Mouse (Mus musculus) left cerebral cortex, postnatal 36 days (tissue): ENCODE results near the gene Csnk2a2. TPM values are rescaled to one million over a fixed set of nuclear protein-coding genes. Genes with fewer than 3 reads are reported as not detected.

Experiments
- DNase-seq, 2 experiments: peaks; one replicate each; pipeline ENCODE4 v3.0.0; 2021 to 2022; ENCODE audit warnings: low spot score in 2 of 2, mixed read lengths in 1 of 2
- intact Hi-C: fragments of 180-260 bp; cut with DNase I; formaldehyde crosslinking; loops from one replicate; pipeline ENCODE4 v1.15.1; 2025
- total RNA-seq, 2 experiments: library from RNA; stranded (reverse); gene quantifications; 2 replicates each; pipeline ENCODE4 v1.2.3; 2021

Csnk2a2 gene
- total RNA-seq, 2 experiments from 2014 or later, result 77.7 to 90.3 TPM

GRCm38 (mm10) chr8:95492057-95492456 is 2.2 kb upstream of the Csnk2a2 start:
- DNase-seq, result peak in 1 of 2 experiments; percentile 14
- intact Hi-C loops, result no loop called here

DNA sequence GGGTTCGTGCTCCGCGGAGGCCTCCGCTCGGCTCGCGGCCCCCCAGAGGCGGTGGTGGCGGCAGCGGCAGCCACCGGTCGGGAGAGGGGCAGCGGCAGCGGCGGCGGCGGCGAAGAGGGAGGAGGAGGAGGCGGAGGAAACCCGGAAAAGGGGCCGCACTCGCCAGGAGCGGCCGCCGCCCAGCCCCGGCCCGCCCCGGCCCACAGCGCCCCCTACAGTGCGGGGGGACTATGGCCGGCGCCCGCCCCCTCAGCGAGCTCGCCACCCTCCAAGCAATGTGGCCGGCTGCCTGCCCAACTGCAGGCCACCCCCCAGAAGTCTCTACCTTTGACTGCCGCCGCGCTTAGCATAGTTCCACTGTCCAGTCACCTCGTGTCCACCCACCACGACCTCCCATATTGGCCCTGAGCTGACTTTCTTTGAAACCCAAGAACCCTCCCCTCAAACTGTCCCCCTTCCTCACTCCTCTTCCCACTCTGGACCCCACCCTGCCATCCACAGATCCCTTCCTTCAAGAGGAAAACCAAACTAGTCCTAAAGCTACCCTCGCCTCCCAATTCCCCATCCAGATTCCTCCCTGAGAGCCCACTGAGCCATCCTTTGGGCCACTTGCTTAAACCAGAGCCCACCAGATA is 1.0 kb downstream of the Csnk2a2 start:
- peak; percentile 80 to 90 for DNase-seq
- intact Hi-C loops, result loop anchor here (5.0 to 10.0 kb wide), 3 partner anchors 43 to 256 kb away; partner anchors contain the start of gene Ccdc113

- DNase-seq, result no peak
- intact Hi-C loops, result loop anchor here (5.0 to 10.0 kb wide), 3 partner anchors 44 to 257 kb away; partner anchors contain the start of gene Ccdc113
Measured at GRCm38 (mm10) chr8:95487800-95488697, 1.8 kb downstream of the Csnk2a2 start.

- DNase-seq, result no peak
- intact Hi-C loops, result no loop called here
Measured at GRCm38 (mm10) chr8:95470008-95470407, 19.8 kb downstream of the Csnk2a2 start.

DNA sequence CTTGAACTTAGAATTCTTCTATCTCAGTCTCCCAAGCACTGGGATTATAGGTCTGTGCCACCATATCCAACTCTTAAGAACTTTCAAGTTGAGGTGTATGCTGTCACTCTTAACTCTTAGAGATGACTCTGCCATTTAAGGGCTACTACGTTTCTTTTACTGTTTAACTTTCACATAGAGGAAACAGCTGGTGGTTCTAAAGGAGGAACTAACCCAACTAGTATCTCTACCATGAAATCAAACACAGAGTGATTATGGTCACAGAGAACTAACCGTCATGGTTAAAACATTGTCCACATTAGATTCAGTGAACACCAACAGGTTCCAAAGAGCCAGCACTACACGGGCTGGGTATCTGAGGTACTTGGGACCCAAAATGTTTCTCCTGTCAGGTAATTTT is 20.8 kb downstream of the Csnk2a2 start:
- DNase-seq, result no peak
- intact Hi-C loops, result no loop called here

- intact Hi-C loops, result no loop called here
- DNase-seq, result no peak
Measured at GRCm38 (mm10) chr8:95466543-95466942, 23.3 kb downstream of the Csnk2a2 start.

- intact Hi-C loops, result no loop called here
- no peak for DNase-seq
Measured at GRCm38 (mm10) chr8:95452518-95452917, 37.3 kb downstream of the Csnk2a2 start.

GRCm38 (mm10) chr8:95450271-95450670 is 39.6 kb downstream of the Csnk2a2 start:
- intact Hi-C loops, result no loop called here
- no peak for DNase-seq

GRCm38 (mm10) chr8:95447661-95448060 is 42.2 kb downstream of the Csnk2a2 start:
- intact Hi-C loops, result no loop called here
- DNase-seq, result no peak

- intact Hi-C loops, result no loop called here
Measured at GRCm38 (mm10) chr8:95445042-95445441, 44.8 kb downstream of the Csnk2a2 start.

GRCm38 (mm10) chr8:95441491-95442039 is 48.3 kb downstream of the Csnk2a2 start:
- intact Hi-C loops, result no loop called here
- no peak for DNase-seq

More at GRCm38 (mm10) chr8:95445042-95445441, 44.8 kb downstream of the Csnk2a2 start:
- no peak for DNase-seq

DNA sequence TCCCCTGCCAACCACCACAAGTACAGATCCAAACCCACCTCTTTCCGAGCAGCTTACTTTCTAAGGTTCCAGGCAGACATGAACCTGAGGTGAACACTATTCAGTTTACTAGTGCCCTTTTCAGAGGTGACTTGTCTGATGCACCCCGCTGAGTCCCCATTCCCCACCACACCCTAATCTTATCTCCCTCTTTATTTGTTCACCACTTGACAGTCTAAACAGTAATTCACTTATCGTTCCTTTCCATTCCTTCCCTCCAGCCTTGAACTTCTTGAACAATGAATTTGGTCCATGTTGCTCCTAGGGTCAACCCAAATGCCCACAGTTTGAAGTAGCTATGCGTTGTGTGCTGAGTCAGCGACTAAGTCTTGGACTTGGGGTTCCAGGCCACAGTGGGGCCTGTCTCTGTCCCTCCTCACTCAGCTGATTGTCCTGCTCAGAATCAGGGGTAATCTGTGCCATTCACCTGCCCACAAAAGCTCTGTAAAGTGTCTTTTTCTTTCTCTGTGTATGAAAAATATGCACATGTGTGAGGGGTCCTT is 49.6 kb downstream of the Csnk2a2 start:
- no peak for DNase-seq
- intact Hi-C loops, result no loop called here

DNA sequence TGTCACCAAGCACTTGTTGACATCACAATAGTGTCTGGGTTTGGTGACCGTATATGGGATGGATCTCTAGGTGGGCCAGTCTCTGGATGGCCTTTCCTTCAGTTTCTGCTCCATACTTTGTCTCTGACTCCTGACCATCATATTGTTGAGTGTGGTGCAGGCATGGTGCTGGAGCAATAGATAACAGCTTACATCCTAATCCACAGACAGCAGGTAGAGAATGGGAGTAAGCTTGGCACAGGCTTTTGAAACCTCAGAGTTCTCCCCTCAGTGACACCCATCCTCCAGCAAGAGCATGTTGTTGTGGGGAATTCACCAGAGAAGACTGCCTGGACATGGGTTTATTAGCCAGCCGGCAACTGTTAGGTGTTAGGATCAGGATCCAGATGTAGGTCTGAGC is 50.4 kb downstream of the Csnk2a2 start:
- no peak for DNase-seq
- intact Hi-C loops, result no loop called here

DNA sequence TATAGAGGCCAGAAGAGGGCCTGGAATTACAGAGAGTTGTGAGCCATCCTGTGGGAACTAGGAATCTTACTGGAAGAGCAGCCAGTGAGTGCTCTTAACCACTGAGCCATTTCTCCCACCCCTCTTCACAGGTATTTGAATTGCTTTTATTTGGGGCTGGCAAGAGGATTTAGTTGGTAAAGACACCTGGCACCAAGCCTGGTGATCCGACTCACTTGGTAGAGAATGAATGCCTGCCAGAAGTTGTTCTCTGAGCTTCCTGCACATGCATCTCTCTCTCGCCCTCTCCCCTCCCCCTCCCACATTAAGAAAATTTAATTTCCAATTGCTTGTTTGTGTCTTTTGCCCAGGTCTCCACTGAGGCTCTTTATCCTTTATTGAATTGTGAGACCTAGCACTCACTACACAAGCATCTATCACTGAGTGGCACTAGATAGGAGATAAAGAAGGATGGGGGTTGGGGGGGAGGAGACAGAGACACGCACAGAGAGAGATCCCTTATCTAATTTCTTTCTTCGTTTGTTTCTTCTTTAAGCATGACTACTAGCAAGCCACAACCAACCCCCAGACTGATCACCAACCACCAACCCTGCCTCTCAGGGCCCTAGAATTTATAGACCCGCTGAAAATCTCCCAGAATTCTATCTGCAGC is 52.4 kb downstream of the Csnk2a2 start:
- intact Hi-C loops, result no loop called here
- no peak for DNase-seq

- intact Hi-C loops, result loop anchor here (2.0 kb wide), 1 partner anchor 89 kb away; no protein-coding TSS in a partner anchor
- no peak for DNase-seq
Measured at GRCm38 (mm10) chr8:95435930-95436329, 53.9 kb downstream of the Csnk2a2 start.

- intact Hi-C loops, result loop anchor here (2.0 kb wide), 1 partner anchor 89 kb away; no protein-coding TSS in a partner anchor
- DNase-seq, result no peak
Measured at GRCm38 (mm10) chr8:95435471-95435870, 54.4 kb downstream of the Csnk2a2 start.

GRCm38 (mm10) chr8:95434686-95435439 is 55.0 kb downstream of the Csnk2a2 start, which contains the start of gene Cfap20:
Gene Cfap20 (minus strand): TSS chr8:95434869.
- intact Hi-C loops, result loop anchor here (2.0 to 5.0 kb wide), 2 partner anchors 88 to 188 kb away; no protein-coding TSS in a partner anchor
- peak; percentile 99 for DNase-seq

DNA sequence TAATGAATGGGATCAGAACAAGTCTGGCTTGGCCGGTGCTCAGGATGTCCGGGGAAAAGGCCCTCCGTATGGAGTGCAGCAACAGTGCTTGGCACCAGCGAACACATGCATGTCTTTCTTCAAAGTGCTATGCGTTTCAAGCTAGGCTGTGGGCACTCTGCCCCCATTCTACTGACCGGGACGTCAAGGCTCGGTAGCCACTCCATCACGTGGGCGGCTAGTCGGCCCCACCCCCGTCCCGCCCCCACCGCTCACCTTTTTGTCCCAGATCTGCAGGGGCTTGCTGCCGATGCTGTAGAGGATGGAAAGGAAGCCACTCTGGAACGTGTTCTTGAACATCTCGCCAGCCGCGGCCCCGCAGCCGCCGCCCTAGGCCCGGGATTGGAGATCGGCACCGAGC is 55.6 kb downstream of the Csnk2a2 start:
- intact Hi-C loops, result loop anchor here (2.0 to 5.0 kb wide), 2 partner anchors 87 to 187 kb away; no protein-coding TSS in a partner anchor
- peak in 1 of 2 experiments; percentile 45 for DNase-seq
